Mouse (Mus musculus) erythroblast, embryonic 14.5 days (primary cell): ENCODE data around the gene Zbtb21.

Experiments
- GATA1 ChIP-seq: IDR thresholded peaks from 2 replicates; pipeline ENCODE4 v1.6.1; 2012; ENCODE audit warnings: low read length, inconsistent platforms, mixed read lengths
- TAL1 ChIP-seq: IDR thresholded peaks from 3 replicates; pipeline ENCODE4 v1.6.1; 2012; ENCODE audit warnings: low read length, inconsistent platforms, mixed read lengths

- TF ChIP-seq GATA1 = no peak
- TF ChIP-seq TAL1 = no peak
These were observed 36.7 kb downstream of the Zbtb21 start for GRCm38 (mm10) chr16:97925760-97926159.
